Mouse (Mus musculus) mesoderm, embryonic 11.5 days (tissue): Measurements from ENCODE around the gene Itga11.

Source experiments
- DNase-seq: peaks from one replicate; pipeline ENCODE4 v3.0.0-alpha.2; 2012; ENCODE audit warnings: low read depth, low spot score

Itga11 gene

DNA sequence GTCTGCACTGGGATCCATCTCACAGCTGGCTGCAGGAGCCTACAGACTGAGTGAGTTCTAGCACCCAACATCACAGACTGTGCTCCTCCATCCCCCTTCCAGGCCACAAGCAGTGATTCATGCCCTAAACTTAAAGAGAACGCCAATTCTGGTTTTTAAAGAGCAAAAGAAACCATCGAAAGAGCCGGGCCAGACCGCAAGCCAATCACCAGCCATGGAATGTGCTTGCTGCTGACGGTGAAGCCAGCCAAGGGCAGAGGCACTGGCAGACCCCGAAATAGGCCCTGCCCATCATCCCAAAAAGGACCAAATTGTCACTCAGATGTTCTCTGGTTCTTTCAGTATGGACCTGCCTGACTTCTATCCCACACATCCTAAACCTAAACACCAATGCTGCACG lies 6.7 kb downstream of the Itga11 start:
- no peak for DNase-seq

DNA sequence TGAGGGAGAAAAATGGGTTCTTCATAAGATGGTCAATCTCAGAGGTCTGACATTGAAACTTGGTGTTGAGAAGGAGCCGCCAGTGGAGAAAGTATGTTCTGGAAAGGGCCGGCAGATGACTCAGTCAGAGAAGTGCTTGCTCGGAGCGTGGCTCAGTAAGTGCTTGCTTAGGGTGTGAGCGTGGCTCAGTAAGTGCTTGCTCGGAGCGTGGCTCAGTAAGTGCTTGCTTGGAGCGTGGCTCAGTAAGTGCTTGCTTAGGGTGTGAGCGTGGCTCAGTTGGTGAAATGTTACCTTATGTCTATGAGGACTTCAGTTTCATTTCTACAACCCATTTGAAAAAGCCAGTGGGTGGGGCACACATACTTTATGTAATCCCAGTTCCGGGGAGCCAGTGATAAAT lies 12.1 kb downstream of the Itga11 start:
- no peak for DNase-seq

DNA sequence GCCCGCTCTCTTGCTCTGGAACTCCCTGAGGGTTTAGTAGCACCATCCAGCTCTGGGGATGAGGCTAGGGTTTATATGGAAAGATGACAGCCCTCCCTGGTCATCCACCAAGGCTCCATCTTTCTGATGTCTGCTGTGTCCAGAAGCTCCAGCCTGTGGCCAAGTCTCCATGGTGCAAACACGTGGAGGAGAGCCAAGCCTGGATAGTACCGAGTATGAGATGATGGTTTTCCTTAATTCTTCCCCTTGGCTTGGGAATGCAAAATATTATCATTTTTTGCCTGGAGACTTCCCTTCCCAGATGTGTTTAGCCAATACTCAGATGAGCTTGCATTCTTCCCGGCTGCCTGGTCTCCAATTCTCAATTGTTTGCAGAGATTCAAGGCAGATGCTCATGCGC lies 16.4 kb downstream of the Itga11 start:
- no peak for DNase-seq

DNA sequence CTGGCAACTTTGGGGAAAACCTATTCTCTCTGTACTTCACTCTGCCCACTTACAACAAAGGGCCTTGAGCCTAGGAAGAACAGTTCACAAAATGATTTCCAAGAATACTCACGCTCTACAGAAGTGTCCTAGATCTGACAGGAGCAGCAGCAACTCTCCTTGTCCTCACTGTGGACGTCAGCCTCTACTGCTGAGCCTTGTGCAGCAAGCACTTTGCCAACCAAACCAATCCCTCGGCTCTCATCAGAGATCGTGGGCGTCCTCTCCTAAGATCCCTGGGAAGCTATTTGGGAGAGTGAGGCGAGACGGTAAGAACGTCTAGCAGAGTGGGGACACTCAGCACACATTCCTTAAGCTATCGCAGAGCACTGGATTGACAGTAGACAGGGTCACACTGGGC lies 17.6 kb downstream of the Itga11 start:
- DNase-seq: no peak

DNA sequence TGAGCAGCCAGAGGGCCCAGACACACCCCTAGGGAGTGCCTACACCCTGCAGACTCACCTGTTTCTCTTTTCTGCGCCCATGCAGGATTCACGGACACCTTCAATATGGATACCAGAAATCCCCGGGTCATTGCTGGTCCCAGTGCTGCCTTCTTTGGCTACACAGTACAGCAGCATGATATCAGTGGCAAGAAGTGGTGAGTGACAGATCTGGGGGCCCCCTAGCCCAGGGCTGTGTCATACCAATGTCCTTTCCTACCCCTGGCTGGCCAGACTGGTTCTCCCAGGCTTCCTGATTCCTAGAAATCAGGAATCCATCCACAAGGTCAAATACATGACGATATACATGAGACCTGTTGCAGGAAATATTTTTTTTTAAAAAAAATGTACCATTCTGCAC lies 19.2 kb downstream of the Itga11 start:
- DNase-seq: no peak

DNA sequence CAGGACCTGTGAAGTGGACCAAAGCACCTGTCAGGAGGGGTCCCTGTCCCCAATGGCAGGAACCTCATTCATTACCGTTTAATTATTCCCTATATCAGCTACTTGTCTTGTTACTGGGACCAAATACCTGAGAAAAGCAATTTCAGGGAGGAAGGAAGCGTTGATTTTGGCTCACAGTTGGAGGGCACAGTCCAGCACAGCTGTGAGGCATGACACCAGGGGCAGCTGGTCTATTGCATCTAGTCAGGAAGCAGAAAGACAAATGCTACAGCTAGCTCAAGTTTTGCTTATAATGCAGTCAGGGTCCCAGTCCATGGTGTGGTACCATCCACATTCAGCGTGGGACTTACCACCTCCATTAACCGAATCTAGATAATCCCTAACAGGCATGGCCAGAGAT lies 29.6 kb downstream of the Itga11 start:
- DNase-seq: no peak

DNA sequence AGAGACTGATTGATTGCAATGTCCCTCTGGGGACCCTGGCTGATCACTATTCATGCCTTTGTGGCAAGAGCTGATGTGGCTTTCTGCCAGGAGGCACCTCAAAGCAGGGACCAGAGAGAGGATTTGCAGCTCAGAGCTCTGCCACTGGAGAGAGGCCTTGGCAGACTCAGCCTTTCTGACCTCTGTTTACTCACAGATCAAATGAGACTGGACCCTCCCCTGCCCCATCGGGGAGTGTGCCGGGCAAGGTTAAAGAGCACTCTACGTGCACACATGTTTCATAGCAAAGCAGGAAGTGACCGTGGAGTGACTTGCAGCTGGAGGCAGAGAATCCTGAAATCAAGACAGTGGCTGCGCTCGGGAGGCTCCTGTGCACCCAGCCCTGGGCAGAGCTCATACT lies 30.2 kb downstream of the Itga11 start:
- peak; percentile 51 for DNase-seq

DNA sequence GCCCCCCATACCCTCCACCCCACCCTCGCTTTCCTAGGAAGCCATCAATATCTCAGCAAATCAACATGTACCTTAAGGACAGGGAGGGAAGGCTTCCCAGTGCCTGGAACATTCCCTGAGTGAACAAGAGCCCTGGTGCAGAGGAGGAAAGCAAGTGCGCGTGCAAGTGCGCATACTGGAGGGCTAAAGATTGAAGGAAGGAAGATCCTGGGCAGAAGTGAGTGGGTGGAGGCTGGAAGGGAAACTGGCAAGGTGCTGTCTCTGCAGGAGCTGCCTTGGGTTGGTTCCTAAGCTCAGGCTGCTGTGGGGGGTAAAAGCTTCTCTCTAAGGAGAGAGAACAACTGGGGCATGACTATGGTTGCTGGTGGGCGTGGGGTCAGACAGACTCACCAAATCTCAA lies 32.4 kb downstream of the Itga11 start:
- no peak for DNase-seq

DNA sequence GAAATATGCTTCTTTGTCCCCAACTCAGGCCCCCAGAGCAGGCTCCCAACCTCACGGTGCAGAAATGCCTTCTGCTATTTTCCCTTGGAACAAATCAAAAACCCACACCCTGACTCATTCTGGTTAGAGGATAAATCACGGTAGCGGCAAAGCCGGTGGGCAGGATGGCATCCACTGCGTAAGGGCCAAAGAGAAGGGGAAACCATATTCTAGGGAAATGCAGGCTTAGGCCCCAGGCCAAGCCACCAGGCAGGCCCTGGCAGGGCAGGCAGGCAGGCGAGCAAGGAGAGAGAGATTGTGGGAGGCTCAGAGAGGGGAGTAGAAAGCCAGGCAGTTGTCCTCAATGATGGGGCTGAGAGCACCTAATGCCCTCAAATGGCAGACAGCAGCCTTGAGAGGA lies 34.7 kb downstream of the Itga11 start:
- DNase-seq: no peak

DNA sequence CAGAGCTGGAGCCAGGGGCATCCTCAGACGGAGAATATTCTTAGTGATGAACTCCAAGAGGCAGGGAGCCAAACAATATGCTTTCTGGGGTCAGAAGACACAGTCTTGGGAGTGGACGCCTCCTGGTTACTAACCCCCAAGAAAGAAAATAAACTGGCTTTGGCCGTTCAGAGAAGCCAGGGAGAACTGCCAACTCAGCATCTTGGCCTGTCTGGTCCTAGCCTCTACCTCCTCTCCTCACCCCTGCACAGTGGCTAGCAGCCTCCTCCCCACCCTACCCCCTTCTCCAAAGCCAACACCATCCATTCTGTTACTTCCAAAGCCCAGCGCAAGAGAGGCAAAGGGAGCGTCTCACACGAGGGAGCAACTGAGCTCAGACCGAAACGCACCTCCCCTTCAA lies 35.4 kb downstream of the Itga11 start:
- DNase-seq: no peak

DNA sequence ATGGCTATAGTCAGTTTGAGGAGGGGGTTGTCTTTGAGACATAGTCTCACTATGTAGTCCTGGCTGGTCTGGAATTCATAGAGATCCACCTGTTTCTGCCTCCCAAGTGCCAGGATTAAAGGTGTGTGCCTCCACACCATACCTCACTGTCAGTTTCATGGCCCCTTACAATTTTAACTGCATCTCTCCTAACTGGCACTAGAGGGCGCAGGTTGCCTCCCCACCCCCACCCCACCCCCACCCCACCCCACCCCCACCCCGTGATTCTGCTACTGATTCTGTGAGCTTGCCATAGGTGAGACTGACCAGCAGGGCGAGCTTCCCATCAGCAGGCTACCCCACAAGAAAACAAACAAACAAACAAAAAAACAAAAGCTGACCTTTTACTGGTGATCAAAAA lies 36.7 kb downstream of the Itga11 start:
- DNase-seq: no peak

DNA sequence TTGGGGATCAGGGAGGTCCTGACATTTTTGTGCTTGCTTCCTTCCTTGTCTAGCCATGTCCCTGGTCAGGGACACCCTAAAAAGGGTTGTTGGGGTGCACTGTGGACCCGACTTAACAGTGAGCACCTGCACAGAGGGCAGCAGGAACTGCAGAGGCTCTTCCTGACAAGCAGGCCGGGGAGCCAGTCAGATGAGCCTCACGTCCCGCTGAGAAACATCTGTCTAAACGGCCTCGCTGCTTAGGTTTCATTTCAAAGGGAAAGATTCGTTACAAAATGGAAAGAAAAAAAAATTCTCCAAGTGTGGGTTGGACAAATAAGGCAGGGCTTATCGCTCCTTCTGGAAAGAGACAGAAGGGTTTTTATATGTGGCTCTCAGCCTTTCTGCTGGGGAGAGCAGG lies 40.4 kb downstream of the Itga11 start:
- no peak for DNase-seq

DNA sequence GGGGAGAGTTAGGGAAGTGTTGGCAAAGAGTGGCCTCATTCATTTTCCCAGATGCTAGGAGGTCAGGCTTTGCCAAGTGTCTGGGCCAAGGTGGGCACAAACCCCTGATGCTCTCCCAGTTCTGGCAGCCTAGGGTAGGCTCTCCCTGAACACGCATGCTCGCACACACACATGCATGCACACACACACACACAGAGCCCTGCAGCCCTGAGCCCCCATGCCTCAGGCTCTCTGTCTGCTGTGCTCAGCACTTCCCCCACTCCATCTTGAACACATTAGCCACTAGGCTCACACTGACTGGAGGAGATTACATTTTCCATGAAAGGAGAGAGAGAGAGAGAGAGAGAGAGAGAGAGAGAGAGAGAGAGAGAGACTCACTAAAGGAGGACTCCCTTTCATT lies 44.2 kb downstream of the Itga11 start:
- DNase-seq: peak; percentile 60

DNA sequence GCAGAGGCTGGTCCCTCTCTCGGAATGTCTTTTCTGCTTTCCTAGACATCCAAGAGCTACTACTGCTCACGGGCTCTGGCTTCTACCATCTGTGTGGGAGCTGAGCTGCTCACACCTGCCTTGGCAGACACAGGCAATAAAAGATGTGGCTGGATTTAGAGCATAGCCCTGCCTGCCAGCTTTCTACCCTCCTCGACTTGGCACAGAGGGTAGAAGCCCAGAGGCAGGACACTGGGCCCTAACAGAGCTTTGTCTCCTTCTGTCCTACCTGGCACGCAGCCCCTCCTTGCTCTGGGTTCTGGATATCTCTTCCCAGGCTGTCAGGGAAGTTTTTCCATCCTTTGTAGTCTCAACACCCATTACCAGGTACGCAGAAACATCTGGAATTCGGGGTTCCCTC lies 45.1 kb downstream of the Itga11 start:
- no peak for DNase-seq

DNA sequence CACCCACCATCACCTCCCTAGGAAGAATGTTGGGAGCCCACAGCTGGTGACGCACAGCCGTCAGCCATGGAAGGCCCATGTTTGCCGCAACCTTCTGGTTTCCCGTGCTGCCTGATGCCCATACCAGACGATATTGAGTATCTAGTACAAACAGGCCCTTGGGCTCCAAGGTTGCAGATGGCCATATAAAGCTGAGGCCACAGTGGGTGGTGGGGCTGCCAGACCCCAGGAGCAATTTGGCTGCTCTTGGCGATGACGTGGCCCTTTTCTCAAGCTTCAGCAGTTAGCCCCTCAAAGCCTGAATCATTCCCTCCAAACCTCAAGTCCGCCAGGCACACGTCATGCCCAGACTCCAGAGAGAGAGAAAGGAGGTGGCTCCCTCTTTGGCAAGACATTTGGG lies 46.5 kb downstream of the Itga11 start:
- no peak for DNase-seq

DNA sequence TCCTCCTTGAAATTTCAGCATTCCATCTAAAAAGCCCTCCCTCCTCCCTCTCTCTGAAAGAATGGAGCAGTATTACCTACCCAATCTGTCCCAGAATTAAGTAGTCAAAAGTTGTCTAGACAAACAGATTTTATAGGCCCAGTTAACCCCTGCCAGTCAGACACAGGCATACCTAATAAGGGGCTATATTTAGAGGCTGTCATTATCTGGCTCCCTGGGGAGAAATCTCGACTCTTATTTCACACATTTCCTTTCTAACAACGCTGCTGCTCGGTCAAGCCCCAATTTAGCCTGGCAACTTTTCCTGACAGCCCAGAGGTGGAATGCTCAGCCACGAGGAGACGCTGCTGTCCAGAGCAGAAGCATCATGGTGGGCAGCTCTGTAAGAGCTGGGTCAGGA lies 47.6 kb downstream of the Itga11 start:
- DNase-seq: peak; percentile 35

DNA sequence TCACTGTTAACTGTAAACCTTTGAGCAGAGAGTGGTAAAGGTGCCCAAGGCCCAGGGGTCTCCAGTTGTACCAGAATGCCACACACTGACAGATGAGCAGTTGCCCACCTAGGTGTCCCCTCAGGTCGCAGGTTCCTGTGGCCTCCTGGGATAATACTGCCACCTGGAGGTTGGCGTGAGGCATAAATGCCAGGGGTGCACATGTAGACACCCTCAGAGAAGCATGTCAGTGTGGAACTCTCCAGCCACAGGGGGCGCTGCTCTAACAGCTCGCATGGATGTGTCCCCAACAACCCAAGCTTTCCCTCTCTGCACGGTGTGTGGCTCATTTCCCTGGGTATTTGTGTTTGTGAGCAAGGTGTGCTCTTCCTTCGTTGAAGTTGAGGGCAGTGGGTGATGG lies 48.8 kb downstream of the Itga11 start:
- no peak for DNase-seq

DNA sequence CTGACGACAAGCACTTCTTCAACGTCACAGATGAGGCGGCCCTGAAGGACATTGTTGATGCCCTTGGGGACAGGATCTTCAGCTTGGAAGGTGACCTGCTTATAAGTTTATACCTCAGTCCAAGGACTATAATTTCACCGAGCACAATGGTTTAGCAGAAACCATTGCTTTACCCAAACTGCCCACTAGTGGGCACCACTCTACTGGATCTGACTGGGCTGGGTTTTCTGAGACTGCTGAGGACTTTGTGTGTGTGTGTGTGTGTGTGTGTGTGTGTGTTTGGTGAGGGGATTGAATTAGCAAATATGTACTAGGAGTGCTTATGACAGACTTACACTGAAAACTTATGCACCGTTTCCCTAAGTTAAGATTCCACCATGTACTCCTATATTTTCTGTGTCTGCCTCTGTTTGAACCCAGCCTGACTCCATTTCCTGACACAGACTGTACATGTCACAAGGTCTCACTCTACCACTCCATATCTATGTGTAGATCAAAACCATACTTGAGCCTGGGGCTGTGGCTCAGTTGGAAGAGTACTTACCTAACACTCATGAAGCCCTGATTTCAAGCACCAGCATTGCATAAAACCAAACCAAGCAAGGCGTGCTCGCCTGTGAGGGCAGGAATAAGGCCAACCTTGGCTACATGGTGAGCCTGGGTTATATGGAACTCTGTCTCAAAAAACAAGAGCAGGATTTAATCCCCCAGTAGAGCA lies 67.1 kb downstream of the Itga11 start:
- DNase-seq: peak; percentile 65

DNA sequence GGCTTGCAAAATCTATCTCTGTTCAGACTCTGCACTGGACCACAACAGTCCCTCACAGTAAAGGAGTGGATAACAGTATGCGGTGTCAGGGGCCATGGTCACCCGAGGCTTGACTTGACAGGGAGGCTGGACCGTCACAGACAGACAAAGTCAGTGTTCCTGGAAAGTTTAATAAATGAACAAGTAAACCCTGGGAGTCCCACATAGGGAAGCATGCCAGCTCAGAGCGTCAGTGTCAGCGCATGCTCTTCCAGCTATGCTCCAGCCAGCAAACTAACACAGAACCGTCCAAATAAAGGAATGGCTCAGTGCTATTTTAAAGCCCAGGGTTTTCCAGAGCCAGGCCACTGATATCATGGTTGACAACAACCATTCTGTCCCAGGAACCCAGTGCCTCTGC lies 69.0 kb downstream of the Itga11 start:
- no peak for DNase-seq

DNA sequence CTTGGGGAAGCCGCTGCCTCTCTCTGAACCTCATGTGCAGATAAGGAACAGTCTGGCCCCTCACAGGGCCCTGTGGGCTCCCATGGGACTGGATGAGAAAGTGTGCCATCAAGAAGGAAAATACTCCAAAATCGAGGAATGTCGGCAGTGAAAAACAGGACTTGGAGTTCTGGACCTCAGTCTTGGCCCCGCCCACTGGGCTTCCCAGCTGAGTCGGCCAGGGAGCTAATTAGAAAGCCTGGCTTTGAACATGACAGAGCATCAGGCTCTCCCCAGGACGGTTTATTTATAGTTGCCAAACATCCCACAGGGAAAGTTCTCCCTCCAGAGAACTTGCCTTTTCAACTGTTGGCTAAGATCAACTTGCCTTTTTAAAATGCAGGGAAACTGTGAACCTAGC lies 72.0 kb downstream of the Itga11 start:
- DNase-seq: no peak

DNA sequence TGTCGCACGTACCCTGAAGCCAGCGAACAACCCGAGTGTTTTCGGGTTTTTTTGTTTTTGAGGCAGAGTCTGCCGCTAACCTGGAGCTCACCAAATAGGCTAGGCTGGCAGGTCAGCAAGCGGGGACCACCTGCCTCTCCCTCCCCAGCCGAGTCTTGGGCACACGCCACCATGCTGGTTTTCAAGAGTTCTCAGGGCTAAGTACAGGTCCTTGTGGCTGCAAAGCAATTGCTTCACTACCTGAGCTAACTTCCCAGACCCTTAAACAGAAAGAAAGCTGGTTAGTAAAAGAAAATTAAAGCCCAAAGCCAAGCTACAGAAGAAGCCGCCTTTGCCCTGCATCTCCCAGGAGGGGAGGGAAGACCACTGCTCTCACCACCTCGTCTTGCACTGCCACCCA lies 72.8 kb downstream of the Itga11 start:
- DNase-seq: no peak

DNA sequence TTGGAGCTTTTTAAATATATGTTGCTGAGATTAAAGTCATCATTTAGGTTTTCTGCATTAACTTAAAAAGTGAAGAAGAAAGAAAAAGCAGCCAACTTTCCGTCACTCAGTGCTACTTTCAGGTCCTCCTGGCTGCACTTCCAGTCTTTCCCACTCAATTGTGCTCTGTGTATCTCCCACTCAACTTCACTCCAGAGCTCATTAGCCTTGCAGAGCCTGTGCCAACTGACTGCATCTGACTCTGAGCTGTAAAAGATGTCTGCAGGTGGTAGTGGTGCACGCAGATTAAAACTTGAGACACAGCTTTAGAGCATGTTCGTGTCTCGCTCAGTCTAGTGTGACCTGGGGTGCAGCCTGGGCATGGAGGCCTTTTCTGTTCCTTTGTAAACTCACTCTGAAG lies 80.7 kb downstream of the Itga11 start:
- DNase-seq: no peak

DNA sequence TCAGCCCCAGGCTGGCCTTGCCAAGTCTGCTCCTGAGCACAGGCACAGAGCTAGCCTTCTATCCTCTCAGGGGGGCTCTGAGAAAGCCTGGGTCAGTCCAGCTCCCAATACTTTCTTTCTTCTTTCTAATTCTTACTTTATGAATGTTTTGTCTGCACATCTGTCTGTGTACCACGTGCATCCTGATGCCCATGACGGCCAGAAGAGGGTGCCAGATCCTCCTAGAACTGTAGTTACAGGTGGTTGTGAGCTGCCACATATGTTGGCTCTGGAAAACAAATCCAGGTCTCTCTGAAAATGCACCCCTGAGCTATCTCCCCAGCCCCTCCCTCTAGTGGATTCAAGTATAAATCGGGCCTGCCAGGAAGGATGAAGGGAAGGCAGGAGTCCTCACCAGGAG lies 82.0 kb downstream of the Itga11 start:
- DNase-seq: no peak

DNA sequence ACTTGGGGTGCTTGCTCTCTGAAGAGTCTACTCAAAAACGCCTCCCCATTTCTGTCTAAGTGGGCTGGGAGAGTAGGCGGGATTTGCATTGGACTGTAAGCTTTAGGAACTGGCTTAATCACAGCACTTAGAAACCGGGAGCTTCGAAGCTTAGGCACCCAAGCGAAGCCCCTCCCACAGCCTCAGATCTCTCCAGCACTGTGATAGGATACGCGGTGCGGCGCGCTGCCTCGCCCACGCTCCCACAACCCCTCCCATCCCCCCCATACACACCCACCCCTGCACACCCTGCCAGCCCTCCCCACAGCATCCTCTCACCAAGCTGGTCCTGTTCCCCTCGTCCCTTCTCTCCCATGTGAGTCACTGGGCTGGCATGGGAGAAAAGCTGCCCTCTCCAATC lies 85.9 kb downstream of the Itga11 start:
- DNase-seq: no peak
